ENCODE assay signal across 10 mouse cellular contexts in the genomic region with DNA sequence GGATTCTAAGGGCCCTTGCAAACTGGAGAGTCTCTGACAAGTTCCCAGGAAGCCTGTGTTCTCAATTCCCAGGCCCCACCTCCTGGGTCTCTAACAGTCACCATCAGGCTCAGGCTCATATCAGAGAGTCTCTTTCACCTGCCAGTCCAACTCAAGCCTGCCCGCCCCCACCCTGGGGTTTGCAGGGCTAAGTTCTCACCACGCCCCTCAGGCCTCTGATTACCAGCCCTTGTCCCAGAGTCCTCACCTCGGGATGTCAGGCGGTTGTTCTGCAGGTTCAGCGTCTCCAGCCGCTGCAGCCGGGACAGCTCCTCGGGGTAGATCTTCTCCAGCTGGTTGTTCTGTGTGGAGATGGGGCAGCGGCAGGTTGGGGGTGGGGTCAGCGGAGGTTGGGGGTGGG. TPM values are rescaled to one million over a fixed set of nuclear protein-coding genes. Genes with fewer than 3 reads are reported as not detected.
DNase-seq lines count a peak whose midpoint lies in the region; ATAC-seq lines count a peak whose summit lies in the region.
"Had no signal": no experiment of that assay in that cellular context is flagged by ENCODE, and none has a peak within 500 bp of the region (broad histone marks: within the 10 kb centered on the region; RNA-seq: fewer than 3 reads in every experiment).

No protein-coding gene starts in this region.

- peak overlapping the region; percentile 12 for H3K4me3 ChIP-seq in heart, embryonic 12.5 days
- H3K4me3 ChIP-seq: hindbrain, embryonic 15.5 days had no signal

- peak; percentile 60; the same call in 1 of the 2 replicates for ATAC-seq in heart, embryonic 12.5 days (ENCODE audit: insufficient number of reproducible peaks, low FRiP score)
- ATAC-seq in CD4-positive, CD25-positive, alpha-beta regulatory T cell, adult 4 months: no peak

- DNase-seq in heart, adult 11 months: peak; percentile 97
- DNase-seq in heart, postnatal 25 days (ENCODE audit: low spot score): no peak
- peak; percentile 59 to 77 for DNase-seq in kidney, postnatal 4 days
- peak; percentile 58 to 82 for DNase-seq in lung, postnatal 4 days
- no peak for DNase-seq in urinary bladder, adult 2 months (ENCODE audit: low spot score)
- DNase-seq in gastrocnemius, adult 18-20 months (ENCODE audit: low spot score): no peak

- 0 out of 2 replicates have a peak overlapping the region, but pooled peaks have one; percentile 9 for H3K9ac ChIP-seq in heart, embryonic 12.5 days
- H3K9ac ChIP-seq: hindbrain, embryonic 15.5 days had no signal

- peaks cover 33% of the 10 kb centered on the region for H3K27me3 ChIP-seq in heart, embryonic 12.5 days (replicated peaks)

- 3% methylated on average over 10 of the region's 10 CpGs for WGBS in heart, embryonic 12.5 days

- H3K4me2 ChIP-seq in heart, embryonic 12.5 days: peak overlapping the region; percentile 56
- H3K4me2 ChIP-seq: hindbrain, embryonic 15.5 days had no signal

- no peak overlapping the region for H3K27ac ChIP-seq in heart, embryonic 12.5 days (ENCODE audit: poor library complexity, severe bottlenecking)
- H3K27ac ChIP-seq: hindbrain, embryonic 15.5 days had no signal

- intact Hi-C loops in heart, postnatal 25 days (cut with DNase I): no loop called here

- H3K36me3 ChIP-seq in heart, embryonic 12.5 days: no peaks in the 10 kb centered on the region
- H3K36me3 ChIP-seq: hindbrain, embryonic 15.5 days had no signal

- H3K4me1 ChIP-seq in heart, embryonic 12.5 days (replicated peaks): peaks cover 17% of the 10 kb centered on the region
- H3K4me1 ChIP-seq: hindbrain, embryonic 15.5 days had no signal

- peaks cover 6% of the 10 kb centered on the region; the same call in 1 of the 2 replicates for H3K9me3 ChIP-seq in heart, embryonic 12.5 days (replicated peaks)
- H3K9me3 ChIP-seq: hindbrain, embryonic 15.5 days had no signal

RNA-seq across cellular contexts. Expression of gene Slc1a7, which starts 57.1 kb away (rescaled TPM):
- under 1 TPM; 0.29 to 0.39 TPM for total RNA-seq in heart, postnatal 25 days (2021)
- polyA plus RNA-seq in heart, embryonic 12.5 days (2016; fragmentation: Nextera tagmentation; extraction: Ambion mirVana): not detected in 2 replicates
- not detected for polyA plus RNA-seq in CD4-positive, CD25-positive, alpha-beta regulatory T cell, adult 4 months (2017; shearing (Covaris generic))
- 1.4 and 1.6 TPM in 2 replicates for polyA plus RNA-seq in urinary bladder, adult 2 months (2012; rRNA removed)
- total RNA-seq in gastrocnemius, adult 18-20 months (2021): under 1 TPM in 1 of 2 experiments, not detected in 1; 0.14 TPM
- total RNA-seq: neutrophil, adult 5-6 weeks had no signal

Comparison
In these comparisons a context has a peak if more than half of its experiments do, and no peak if none do; other contexts are left out.
1. DNase-seq: peak in heart, adult 11 months (single experiment), kidney, postnatal 4 days (2 of 2) and lung, postnatal 4 days (2 of 2); none in heart, postnatal 25 days (single experiment), urinary bladder, adult 2 months (single experiment) and gastrocnemius, adult 18-20 months (single experiment).